10 mouse cellular contexts compared by ENCODE assay signal in the genomic region with DNA sequence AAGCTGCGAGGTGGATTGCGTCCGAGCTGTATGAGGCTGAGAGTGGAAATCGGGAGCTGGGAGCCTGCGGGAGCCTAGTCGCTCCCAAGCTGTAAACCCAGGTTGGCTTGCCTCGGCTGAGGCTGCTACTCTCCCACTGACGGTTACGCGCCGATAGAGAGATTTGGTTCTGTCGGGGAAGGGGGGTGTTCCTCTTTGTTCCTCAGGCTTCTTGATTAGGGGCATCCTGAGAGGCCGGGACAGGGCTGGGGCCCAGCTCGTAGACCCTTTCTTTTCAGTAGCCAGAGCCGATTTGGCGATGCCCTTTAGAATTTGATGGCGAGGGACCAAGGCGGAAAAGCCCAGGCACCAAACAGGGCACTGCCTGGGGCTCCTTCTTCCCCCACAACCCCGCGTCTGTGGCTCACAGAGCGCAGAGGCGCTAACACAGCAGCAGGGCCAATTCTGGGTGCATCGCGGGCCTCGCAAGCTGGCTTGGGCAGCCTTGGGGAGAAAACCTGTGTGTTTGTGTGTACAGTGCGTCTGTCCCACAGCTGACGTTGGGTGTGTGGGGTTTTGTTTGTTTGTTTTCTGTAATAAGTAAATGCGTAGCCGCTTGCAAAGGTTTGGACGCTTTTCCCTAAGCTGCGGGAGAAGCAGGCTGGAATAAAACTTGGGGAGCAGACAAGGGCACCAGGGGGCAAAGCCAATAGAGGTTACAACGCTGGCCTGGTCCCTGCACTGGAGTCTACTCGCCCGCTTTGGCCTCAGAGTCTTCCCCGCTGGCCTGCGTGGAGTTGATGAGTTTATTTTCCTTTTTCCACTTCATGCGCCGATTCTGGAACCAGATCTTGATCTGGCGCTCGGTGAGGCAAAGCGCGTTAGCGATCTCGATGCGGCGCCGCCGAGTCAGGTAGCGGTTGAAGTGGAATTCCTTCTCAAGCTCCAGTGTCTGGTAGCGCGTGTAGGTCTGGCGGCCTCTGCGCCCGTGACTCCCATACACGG. TPM values are rescaled to one million over a fixed set of nuclear protein-coding genes. Genes with fewer than 3 reads are reported as not detected.
DNase-seq lines count a peak whose midpoint lies in the region; ATAC-seq and TF ChIP-seq lines count a peak whose summit lies in the region.
"Had no signal": no experiment of that assay in that cellular context is flagged by ENCODE, and none has a peak within 500 bp of the region (broad histone marks: within the 10 kb centered on the region; RNA-seq: fewer than 3 reads in every experiment).

No protein-coding gene starts in this region.

- no peaks in the 10 kb centered on the region for H3K9me3 ChIP-seq in neural tube, embryonic 13.5 days
- H3K9me3 ChIP-seq in forebrain, embryonic 14.5 days (replicated peaks; ENCODE audit: control insufficient read depth, low read length), result no peaks in the 10 kb centered on the region

- peak overlapping the region; percentile 6; the same call in 1 of the 2 replicates for H3K4me3 ChIP-seq in embryonic fibroblast, embryonic 13.5 days (ENCODE audit: insufficient read depth, low read length)
- H3K4me3 ChIP-seq in neural tube, embryonic 13.5 days, result peak overlapping the region; percentile 96
- H3K4me3 ChIP-seq in forebrain, embryonic 14.5 days (ENCODE audit: low read depth, low read length), result no peak overlapping the region
- H3K4me3 ChIP-seq: layer of hippocampus, adult 2 months had no signal

- no peak for ATAC-seq in neural tube, embryonic 13.5 days (ENCODE audit: low read depth)
- no peak for ATAC-seq in forebrain, embryonic 14.5 days

- intact Hi-C loops in heart, postnatal 36 days (cut with DNase I), result loop anchor here (2.0 kb wide), 1 partner anchor 335 kb away; no protein-coding TSS in a partner anchor

- H3K27me3 ChIP-seq in neural tube, embryonic 13.5 days, result no peaks in the 10 kb centered on the region
- H3K27me3 ChIP-seq in forebrain, embryonic 14.5 days (replicated peaks; ENCODE audit: control insufficient read depth, insufficient read depth, low read length), result peaks cover 97% of the 10 kb centered on the region

- H3K4me1 ChIP-seq in embryonic fibroblast, embryonic 13.5 days (ENCODE audit: control insufficient read depth, insufficient read depth, low read length), result no peaks in the 10 kb centered on the region
- H3K4me1 ChIP-seq in neural tube, embryonic 13.5 days (replicated peaks), result peaks cover 97% of the 10 kb centered on the region
- no peaks in the 10 kb centered on the region for H3K4me1 ChIP-seq in forebrain, embryonic 14.5 days (ENCODE audit: control insufficient read depth, insufficient read depth, low read length)

- WGBS in neural tube, embryonic 13.5 days, result 4% methylated on average over 55 of the region's 55 CpGs
- WGBS in forebrain, embryonic 14.5 days, result under 1% methylated on average over 55 of the region's 55 CpGs

- peak overlapping the region; percentile 97 for H3K4me2 ChIP-seq in neural tube, embryonic 13.5 days
- no peak overlapping the region for H3K4me2 ChIP-seq in forebrain, embryonic 14.5 days (ENCODE audit: low read length)

- peaks cover 54% of the 10 kb centered on the region for H3K36me3 ChIP-seq in neural tube, embryonic 13.5 days
- H3K36me3 ChIP-seq in forebrain, embryonic 14.5 days (ENCODE audit: control insufficient read depth, insufficient read depth, low read length), result no peaks in the 10 kb centered on the region

- TF ChIP-seq CTCF in embryonic fibroblast, embryonic 13.5 days (IDR thresholded peaks at IDR 0.05; ENCODE audit: borderline replicate concordance, insufficient read depth, low read length), result no peak

- no peak for TF ChIP-seq POLR2A in embryonic fibroblast, embryonic 13.5 days (IDR thresholded peaks at IDR 0.05; ENCODE audit: low read depth, low read length)

- peak overlapping the region; percentile 100 for H3K9ac ChIP-seq in neural tube, embryonic 13.5 days
- no peak overlapping the region for H3K9ac ChIP-seq in forebrain, embryonic 14.5 days (ENCODE audit: low read length)

- H3K27ac ChIP-seq in embryonic fibroblast, embryonic 13.5 days (ENCODE audit: insufficient read depth, low read length), result peak overlapping the region; percentile 9
- peak overlapping the region; percentile 100 for H3K27ac ChIP-seq in neural tube, embryonic 13.5 days (replicated peaks)
- H3K27ac ChIP-seq in forebrain, embryonic 14.5 days (ENCODE audit: low read depth, low read length), result no peak overlapping the region
- H3K27ac ChIP-seq: layer of hippocampus, adult 2 months had no signal

- peak; percentile 6 for DNase-seq in heart, postnatal 4 days
- DNase-seq in heart, postnatal 36 days, result no peak
- DNase-seq in kidney, adult 18-20 months, result peak; percentile 33
- DNase-seq in layer of hippocampus, postnatal 10 days (ENCODE audit: low spot score in 2 of 2), result no peak
- DNase-seq in forebrain, embryonic 14.5 days (ENCODE audit: low spot score), result no peak
- DNase-seq: thymus, adult 18-20 months had no signal

RNA-seq across cellular contexts. Expression of a gene that starts 1.5 kb away (rescaled TPM):
- 1 to 10 TPM; 1.3 to 1.5 TPM for total RNA-seq in heart, postnatal 4 days (2021)
- total RNA-seq in heart, postnatal 36 days (2021), result under 1 TPM; 0.62 to 0.72 TPM
- polyA plus RNA-seq in embryonic fibroblast, embryonic 13.5 days (2011; ENCODE audit: insufficient read length, low read depth, missing spikeins), result 11.9 and 18.6 TPM in 2 replicates
- polyA plus RNA-seq in neural tube, embryonic 13.5 days (2015; fragmentation: Nextera tagmentation; extraction: Ambion mirVana), result 44.7 and 66.8 TPM in 2 replicates
- not detected for total RNA-seq in layer of hippocampus, postnatal 10 days (2021)
- 0.26 TPM in 1 of 2 replicates, not detected in the other for polyA plus RNA-seq in forebrain, embryonic 14.5 days (2014; fragmentation: Nextera tagmentation; extraction: Ambion mirVana)
- total RNA-seq: layer of hippocampus, adult 2 months had no signal

RNA-seq across cellular contexts. Expression of a gene that starts 2.6 kb away (rescaled TPM):
- not detected for total RNA-seq in heart, postnatal 4 days (2021)
- total RNA-seq in heart, postnatal 36 days (2021), result not detected
- 2.8 and 4.2 TPM in 2 replicates for polyA plus RNA-seq in embryonic fibroblast, embryonic 13.5 days (2011; ENCODE audit: insufficient read length, low read depth, missing spikeins)
- polyA plus RNA-seq in neural tube, embryonic 13.5 days (2015; fragmentation: Nextera tagmentation; extraction: Ambion mirVana), result 20.3 and 25.8 TPM in 2 replicates
- not detected for total RNA-seq in layer of hippocampus, postnatal 10 days (2021)
- polyA plus RNA-seq in forebrain, embryonic 14.5 days (2014; fragmentation: Nextera tagmentation; extraction: Ambion mirVana), result not detected in 2 replicates
- total RNA-seq: layer of hippocampus, adult 2 months had no signal
- polyA plus RNA-seq: embryonic facial prominence, embryonic 11.5 days had no signal

RNA-seq across cellular contexts. Expression of a gene that starts 7.2 kb away (rescaled TPM):
- 1 to 10 TPM; 1.4 TPM for total RNA-seq in heart, postnatal 4 days (2021)
- total RNA-seq in heart, postnatal 36 days (2021), result 1 to 10 TPM in 1 of 2 experiments, under 1 TPM in 1; 0.42 to 1.1 TPM
- 10.2 and 13.5 TPM in 2 replicates for polyA plus RNA-seq in embryonic fibroblast, embryonic 13.5 days (2011; ENCODE audit: insufficient read length, low read depth, missing spikeins)
- polyA plus RNA-seq in neural tube, embryonic 13.5 days (2015; fragmentation: Nextera tagmentation; extraction: Ambion mirVana), result 13.9 and 16.4 TPM in 2 replicates
- total RNA-seq in layer of hippocampus, postnatal 10 days (2021), result not detected
- polyA plus RNA-seq in forebrain, embryonic 14.5 days (2014; fragmentation: Nextera tagmentation; extraction: Ambion mirVana), result not detected in 2 replicates
- total RNA-seq: layer of hippocampus, adult 2 months had no signal

RNA-seq across cellular contexts. Expression of a gene that starts 7.2 kb away (rescaled TPM):
- not detected for total RNA-seq in heart, postnatal 4 days (2021)
- total RNA-seq in heart, postnatal 36 days (2021), result not detected
- 0.89 TPM in 1 of 2 replicates, not detected in the other for polyA plus RNA-seq in embryonic fibroblast, embryonic 13.5 days (2011; ENCODE audit: insufficient read length, low read depth, missing spikeins)
- not detected in 2 replicates for polyA plus RNA-seq in neural tube, embryonic 13.5 days (2015; fragmentation: Nextera tagmentation; extraction: Ambion mirVana)
- total RNA-seq in layer of hippocampus, postnatal 10 days (2021), result not detected
- not detected in 2 replicates for polyA plus RNA-seq in forebrain, embryonic 14.5 days (2014; fragmentation: Nextera tagmentation; extraction: Ambion mirVana)
- total RNA-seq: layer of hippocampus, adult 2 months had no signal

RNA-seq across cellular contexts. Expression of a gene that starts 14.4 kb away (rescaled TPM):
- under 1 TPM; 0.71 to 0.86 TPM for total RNA-seq in heart, postnatal 4 days (2021)
- total RNA-seq in heart, postnatal 36 days (2021), result under 1 TPM; 0.43 to 0.67 TPM
- 3.0 and 4.2 TPM in 2 replicates for polyA plus RNA-seq in embryonic fibroblast, embryonic 13.5 days (2011; ENCODE audit: insufficient read length, low read depth, missing spikeins)
- 5.7 and 5.8 TPM in 2 replicates for polyA plus RNA-seq in neural tube, embryonic 13.5 days (2015; fragmentation: Nextera tagmentation; extraction: Ambion mirVana)
- not detected for total RNA-seq in layer of hippocampus, postnatal 10 days (2021)
- not detected in 2 replicates for polyA plus RNA-seq in forebrain, embryonic 14.5 days (2014; fragmentation: Nextera tagmentation; extraction: Ambion mirVana)
- total RNA-seq: layer of hippocampus, adult 2 months had no signal

Comparison
In these comparisons a context has a peak if more than half of its experiments do, and no peak if none do; other contexts are left out.
1. DNase-seq: peak in heart, postnatal 4 days (single experiment) and kidney, adult 18-20 months (single experiment); none in heart, postnatal 36 days (0 of 2), layer of hippocampus, postnatal 10 days (0 of 2) and forebrain, embryonic 14.5 days (single experiment).